ENCODE assay signal across 15 mouse cellular contexts in the genomic region with DNA sequence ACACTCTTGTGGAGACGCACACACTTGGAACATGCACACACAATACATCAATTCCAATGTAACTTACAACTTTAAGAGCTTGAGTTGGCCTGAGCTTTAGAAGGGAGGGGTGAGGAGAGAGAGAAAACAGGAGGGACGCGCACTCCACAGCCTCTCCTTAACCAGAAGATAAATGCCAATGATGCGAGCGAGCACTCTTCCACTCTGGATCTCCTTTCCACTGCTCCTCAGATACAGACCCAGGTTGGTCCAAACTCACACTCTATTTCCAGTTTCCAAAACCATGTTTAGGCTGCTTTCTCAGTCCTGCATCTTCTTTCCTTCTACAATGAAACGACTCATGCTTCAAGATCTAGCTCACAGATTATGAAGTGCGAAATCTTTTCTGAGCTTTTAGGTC.
"Had no signal": no experiment of that assay in that cellular context is flagged by ENCODE, and none has a peak within 500 bp of the region (broad histone marks: within the 10 kb centered on the region; RNA-seq: fewer than 3 reads in every experiment).

No protein-coding gene starts in this region.

- H3K27me3 ChIP-seq: neural tube, embryonic 15.5 days; stomach, embryonic 15.5 days had no signal

- H3K4me1 ChIP-seq: neural tube, embryonic 15.5 days; stomach, embryonic 15.5 days had no signal

- DNase-seq: retina, postnatal 1 day; right cerebral cortex, adult 18-20 months; right cerebral cortex, postnatal 14 days; right cerebral cortex, postnatal 25 days; right cerebral cortex, postnatal 4 days; spleen, adult 18-20 months; thymus, adult 18-20 months; thymus, adult 2 months; thymus, postnatal 14 days; thymus, postnatal 25 days; thymus, postnatal 36 days; thymus, postnatal 4 days had no signal

- H3K27ac ChIP-seq: neural tube, embryonic 15.5 days; stomach, embryonic 15.5 days; stomach, postnatal 0 days had no signal

- H3K9ac ChIP-seq: neural tube, embryonic 15.5 days; stomach, embryonic 15.5 days had no signal

- H3K4me3 ChIP-seq: neural tube, embryonic 15.5 days; stomach, embryonic 15.5 days had no signal

- H3K9me3 ChIP-seq: neural tube, embryonic 15.5 days; stomach, embryonic 15.5 days had no signal

- H3K4me2 ChIP-seq: neural tube, embryonic 15.5 days; stomach, embryonic 15.5 days had no signal
